Mouse (Mus musculus) neural tube, embryonic 13.5 days (tissue): Measurements from ENCODE around the gene Bhlhe41. TPM values are rescaled to one million over a fixed set of nuclear protein-coding genes. Genes with fewer than 3 reads are reported as not detected.

Experiments
- ATAC-seq: fragments of 200-750 bp; cut with Nextera tagmentation; 2 replicates; pipeline ENCODE4 v1.8.0; 2017; ENCODE audit warnings: low read depth, mild to moderate bottlenecking, moderate TSS enrichment, moderate library complexity
- H3K27ac ChIP-seq: fragments of 300-500 bp; sonication (generic); replicated peaks from 2 replicates; pipeline ENCODE4 v1.5.1; 2015; ENCODE audit warnings: moderate library complexity, mild to moderate bottlenecking, inconsistent platforms
- H3K27me3 ChIP-seq: fragments of 300-500 bp; sonication (generic); 2 replicates; pipeline ENCODE4 v1.6.1; 2015; ENCODE audit warnings: mild to moderate bottlenecking, inconsistent platforms
- H3K36me3 ChIP-seq: fragments of 300-500 bp; sonication (generic); 2 replicates; pipeline ENCODE4 v1.6.1; 2015; ENCODE audit warnings: mild to moderate bottlenecking, inconsistent platforms
- H3K4me1 ChIP-seq: fragments of 300-500 bp; sonication (generic); replicated peaks from 2 replicates; pipeline ENCODE4 v1.6.1; 2015; ENCODE audit warnings: inconsistent platforms
- H3K4me2 ChIP-seq: fragments of 300-500 bp; sonication (generic); 2 replicates; pipeline ENCODE4 v1.6.1; 2015; ENCODE audit warnings: inconsistent platforms, mild to moderate bottlenecking, moderate library complexity
- H3K4me3 ChIP-seq: fragments of 300-500 bp; sonication (generic); 2 replicates; pipeline ENCODE4 v1.5.1; 2015; ENCODE audit warnings: mild to moderate bottlenecking, inconsistent platforms
- H3K9ac ChIP-seq: fragments of 300-500 bp; sonication (generic); 2 replicates; pipeline ENCODE4 v1.6.1; 2015; ENCODE audit warnings: moderate library complexity, mild to moderate bottlenecking, inconsistent platforms
- H3K9me3 ChIP-seq: fragments of 300-500 bp; sonication (generic); 2 replicates; pipeline ENCODE4 v1.6.1; 2016; ENCODE audit warnings: inconsistent platforms
- WGBS: fragments of 180-500 bp; shearing (Covaris S2); methylation state at CpG from one replicate; pipeline ENCODE4 v1.1.7; 2015; 5-methylcytosine and 5-hydroxymethylcytosine counted together
- polyA plus RNA-seq: library from polyadenylated mRNA; unstranded; fragments of >200 nt; fragmentation: Nextera tagmentation; extraction: Ambion mirVana; gene quantifications from 2 replicates; pipeline ENCODE4 v1.2.1, GENCODE M21; 2015

Gene Bhlhe41
- polyA plus RNA-seq, 1 experiment from 2014 or later = 3.3 TPM

DNA sequence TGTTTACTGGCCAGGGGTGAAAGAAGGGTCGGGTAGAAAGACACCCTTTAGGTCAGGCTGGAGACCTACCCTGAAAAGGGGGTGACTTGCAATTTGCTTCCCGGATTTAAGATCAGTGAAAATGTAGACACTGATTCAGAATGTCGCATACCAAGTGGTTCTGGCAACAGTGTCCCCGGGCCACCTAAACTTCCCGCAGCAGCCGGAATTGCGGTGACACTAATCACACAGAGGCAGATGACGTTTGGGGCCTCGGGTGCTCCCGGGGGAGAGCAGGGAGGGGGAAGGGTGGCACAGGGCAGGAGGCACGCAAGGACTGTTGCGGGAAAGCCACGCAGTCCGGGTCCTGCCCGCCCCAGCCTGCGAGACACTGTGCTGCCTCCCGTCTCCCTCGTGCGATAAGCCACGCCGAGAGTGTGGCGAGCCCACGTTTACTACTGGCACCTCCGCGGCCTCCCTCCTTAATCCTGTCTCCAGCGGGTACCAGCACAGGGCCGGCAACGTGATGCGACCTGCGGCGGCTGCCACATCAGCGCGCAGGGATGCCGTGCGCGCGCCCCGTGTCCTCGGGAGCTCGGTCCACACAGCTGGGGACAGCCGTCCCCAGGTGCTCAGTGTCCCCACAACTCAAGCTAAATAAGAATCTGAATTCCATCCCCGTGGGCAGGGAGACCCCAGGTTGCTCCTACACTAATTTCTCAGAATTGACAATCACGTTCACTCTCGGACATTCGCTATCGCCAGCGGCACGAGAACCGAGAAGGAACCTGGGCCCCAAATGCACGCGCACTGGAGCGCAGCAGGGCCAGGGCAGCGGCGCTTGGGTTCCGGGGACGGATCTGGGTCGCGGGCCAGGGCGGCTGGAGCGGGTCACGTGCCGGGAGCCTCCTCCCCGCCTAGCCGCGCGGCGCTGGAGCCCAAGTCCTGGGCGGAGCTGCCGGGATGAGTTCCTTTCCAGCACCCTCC is 811 bp upstream of the Bhlhe41 start:
- H3K27me3 ChIP-seq = peaks cover 75% of the 10 kb centered on the region
- H3K4me3 ChIP-seq = peak overlapping the region; percentile 61
- H3K9ac ChIP-seq = peak overlapping the region; percentile 73
- peak; percentile 54 for ATAC-seq
- H3K36me3 ChIP-seq = no peaks in the 10 kb centered on the region
- H3K4me2 ChIP-seq = peak overlapping the region; percentile 100
- under 1% methylated on average over 69 of the region's 69 CpGs for WGBS
- peak overlapping the region; percentile 42; the same call in 1 of the 2 replicates for H3K27ac ChIP-seq
- H3K9me3 ChIP-seq = no peaks in the 10 kb centered on the region
- H3K4me1 ChIP-seq = peaks cover 40% of the 10 kb centered on the region

DNA sequence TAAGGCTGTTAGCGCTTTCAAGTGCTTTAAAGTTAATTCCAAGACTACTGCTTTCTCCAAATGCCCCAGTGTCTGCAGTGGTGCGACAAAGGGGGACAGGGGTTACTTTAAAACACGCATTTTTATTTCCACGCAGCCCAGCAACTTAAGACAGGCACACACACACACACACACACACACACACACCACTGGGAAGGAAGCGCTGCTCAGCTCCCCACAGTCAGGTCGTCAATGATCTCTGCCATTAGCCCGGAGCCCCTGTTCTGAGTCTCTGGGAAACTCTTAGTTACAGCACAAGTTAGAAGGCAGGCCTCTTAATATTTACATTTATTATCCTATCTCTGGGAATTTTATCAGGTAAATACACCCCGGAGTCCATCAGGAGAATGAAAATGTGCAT is 1.2 kb downstream of the Bhlhe41 start:
- WGBS = 2% methylated on average over 8 of the region's 8 CpGs

DNA sequence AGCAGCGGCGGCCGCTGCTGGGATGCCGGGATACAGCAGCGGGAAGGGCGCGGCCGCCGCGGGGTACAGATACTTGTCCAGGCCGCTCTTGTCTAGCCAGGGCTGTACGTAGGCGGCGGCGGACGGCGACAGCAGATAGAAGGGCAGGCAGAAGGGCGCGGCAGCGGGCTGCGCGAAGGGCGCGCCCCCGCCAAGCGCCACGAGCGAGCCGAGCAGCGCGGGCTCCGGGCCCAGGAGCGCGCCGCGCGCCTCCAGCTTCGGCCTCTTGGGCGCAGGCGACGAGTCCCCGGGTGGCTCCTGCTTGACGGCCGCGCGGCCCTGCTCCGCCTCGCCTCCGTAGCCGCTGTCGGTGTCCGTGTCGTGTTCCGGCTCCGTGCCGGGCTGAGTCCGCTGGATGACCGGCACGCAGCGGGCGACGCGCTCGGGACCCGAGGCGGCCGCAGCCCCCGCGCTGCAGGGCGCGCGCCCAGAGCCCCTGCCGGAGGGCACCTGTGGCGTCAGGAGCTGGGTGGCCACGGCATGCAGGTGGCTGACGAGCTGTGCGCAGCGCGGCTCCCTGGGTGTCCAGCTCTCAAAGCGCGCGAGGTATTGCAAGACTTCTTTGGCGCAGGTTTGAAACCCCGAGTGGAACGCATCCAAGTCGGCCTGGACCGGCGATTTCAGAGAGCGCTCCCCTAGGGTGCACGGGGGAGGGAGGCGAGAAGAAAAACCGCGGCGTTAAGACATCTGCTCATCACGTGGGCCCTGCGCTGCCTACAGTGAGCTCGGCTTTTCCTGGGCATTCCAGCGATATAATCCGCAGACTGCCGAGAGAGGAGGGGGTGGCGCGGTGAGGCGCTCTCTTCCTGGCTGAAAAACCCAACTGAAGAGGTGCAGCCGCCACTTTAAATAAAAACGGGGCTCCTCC is 2.0 kb downstream of the Bhlhe41 start:
- Histone ChIP-seq H3K27ac (peak overlapping the region; percentile 33), H3K36me3 (no peaks in the 10 kb centered on the region), H3K4me3 (peak overlapping the region; percentile 61), H3K4me2 (peak overlapping the region; percentile 100), H3K4me1 (peaks cover 40% of the 10 kb centered on the region), H3K9ac (peak overlapping the region; percentile 76), H3K9me3 (no peaks in the 10 kb centered on the region), H3K27me3 (peaks cover 76% of the 10 kb centered on the region)
- ATAC-seq = peak; percentile 57
- under 1% methylated on average over 90 of the region's 105 CpGs for WGBS

More for the DNA sequence above, 1.2 kb downstream of the Bhlhe41 start:
- peak overlapping the region; percentile 61 for H3K4me3 ChIP-seq
- no peaks in the 10 kb centered on the region for H3K36me3 ChIP-seq
- H3K9ac ChIP-seq = peak overlapping the region; percentile 76; the same call in 1 of the 2 replicates
- H3K4me1 ChIP-seq = peaks cover 40% of the 10 kb centered on the region
- peak overlapping the region; percentile 100 for H3K4me2 ChIP-seq
- ATAC-seq = no peak
- H3K27ac ChIP-seq = 0 out of 2 replicates have a peak overlapping the region, but pooled peaks have one; percentile 33
- H3K9me3 ChIP-seq = no peaks in the 10 kb centered on the region
- H3K27me3 ChIP-seq = peaks cover 85% of the 10 kb centered on the region

DNA sequence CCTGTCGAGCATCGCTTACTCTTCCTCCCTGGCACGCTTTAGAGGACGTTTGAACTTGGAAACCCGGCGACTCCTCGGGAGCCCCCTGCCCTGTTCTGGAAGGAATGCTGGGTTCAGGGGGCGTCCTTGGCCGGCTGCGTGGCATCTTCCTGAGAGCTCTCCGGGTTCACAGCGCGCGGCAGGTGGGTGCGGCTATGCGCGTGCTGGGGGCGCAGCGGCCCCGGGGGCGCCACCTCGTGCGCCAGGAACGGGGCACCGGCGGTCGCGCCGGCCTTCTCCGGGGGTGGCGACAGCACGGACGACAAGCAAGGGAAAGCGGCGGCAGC is 2.7 kb downstream of the Bhlhe41 start:
- no peak for ATAC-seq
- Histone ChIP-seq H3K9ac (peak overlapping the region; percentile 76), H3K4me1 (peaks cover 40% of the 10 kb centered on the region), H3K4me3 (peak overlapping the region; percentile 61), H3K4me2 (peak overlapping the region; percentile 100), H3K27me3 (peaks cover 70% of the 10 kb centered on the region), H3K36me3 (no peaks in the 10 kb centered on the region), H3K27ac (no peak overlapping the region; the same call in 1 of the 2 replicates), H3K9me3 (no peaks in the 10 kb centered on the region)
- under 1% methylated on average over 35 of the region's 35 CpGs for WGBS

DNA sequence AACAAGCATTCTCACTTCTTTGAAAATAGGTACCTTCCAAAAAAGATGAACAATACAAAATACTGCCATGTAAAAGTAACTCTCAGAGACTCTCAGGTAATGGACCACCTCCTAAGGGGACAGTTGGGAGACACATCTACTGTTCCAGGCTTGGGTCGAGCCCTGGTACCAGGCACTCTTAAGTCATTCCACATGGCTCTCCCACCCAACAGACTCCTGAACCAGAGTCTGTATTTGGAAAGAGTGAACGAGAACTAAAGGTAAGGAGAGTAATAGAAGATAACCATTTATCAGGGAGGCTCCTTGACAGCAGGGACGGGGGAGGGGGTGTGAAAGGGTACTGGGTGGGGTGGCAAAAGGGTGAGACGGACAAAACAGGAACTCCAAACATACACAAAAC is 3.0 kb downstream of the Bhlhe41 start:
- H3K9ac ChIP-seq = peak overlapping the region; percentile 76; the same call in 1 of the 2 replicates
- H3K27ac ChIP-seq = no peak overlapping the region
- H3K27me3 ChIP-seq = peaks cover 66% of the 10 kb centered on the region
- H3K9me3 ChIP-seq = no peaks in the 10 kb centered on the region
- 16% methylated on average over 4 of the region's 4 CpGs for whole genome bisulfite sequencing
- H3K36me3 ChIP-seq = no peaks in the 10 kb centered on the region
- no peak for ATAC-seq
- peaks cover 40% of the 10 kb centered on the region for H3K4me1 ChIP-seq
- H3K4me2 ChIP-seq = peak overlapping the region; percentile 100
- H3K4me3 ChIP-seq = peak overlapping the region; percentile 61

DNA sequence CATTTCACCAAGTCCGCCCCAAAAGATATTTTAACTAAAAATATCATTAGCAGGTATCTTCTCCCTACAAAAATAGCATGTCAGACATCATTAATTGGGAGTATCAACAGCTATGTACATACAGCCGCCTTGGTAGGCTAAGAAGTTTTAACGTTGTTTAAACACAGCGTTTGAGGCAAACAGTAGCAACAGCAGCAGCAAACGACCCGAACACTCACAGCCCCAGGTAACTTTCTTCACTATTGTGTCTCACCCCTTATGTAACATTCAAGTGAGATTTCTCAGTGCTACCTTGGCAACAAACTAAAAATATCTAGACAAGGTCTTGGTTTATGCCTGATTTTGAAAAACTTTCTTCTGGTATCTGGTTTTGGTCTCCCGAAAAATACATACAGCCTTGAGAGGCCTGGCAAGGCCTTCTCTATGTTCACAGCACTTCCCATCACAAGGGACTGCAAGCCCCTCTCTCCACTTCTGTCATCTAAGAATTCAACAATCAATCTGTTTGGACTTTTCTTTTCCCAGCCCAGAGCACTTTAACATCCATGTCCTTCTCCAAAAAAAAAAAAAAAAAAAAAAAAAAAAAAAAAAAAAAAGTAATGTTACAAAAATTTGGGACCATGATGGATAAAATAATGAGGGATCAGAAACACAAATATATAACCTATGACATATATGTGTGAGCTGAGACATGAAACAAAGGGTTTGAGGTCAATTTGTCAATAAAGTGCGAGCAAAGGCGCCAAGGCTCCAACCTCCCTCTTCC is 3.7 kb downstream of the Bhlhe41 start:
- H3K27ac ChIP-seq = no peak overlapping the region
- no peaks in the 10 kb centered on the region for H3K9me3 ChIP-seq
- no peak overlapping the region for H3K9ac ChIP-seq
- 74% methylated on average over 9 of the region's 9 CpGs for WGBS
- H3K36me3 ChIP-seq = no peaks in the 10 kb centered on the region
- H3K4me1 ChIP-seq = peaks cover 34% of the 10 kb centered on the region
- peaks cover 59% of the 10 kb centered on the region for H3K27me3 ChIP-seq
- no peak for ATAC-seq
- H3K4me2 ChIP-seq = peak overlapping the region; percentile 100
- peak overlapping the region; percentile 61 for H3K4me3 ChIP-seq

DNA sequence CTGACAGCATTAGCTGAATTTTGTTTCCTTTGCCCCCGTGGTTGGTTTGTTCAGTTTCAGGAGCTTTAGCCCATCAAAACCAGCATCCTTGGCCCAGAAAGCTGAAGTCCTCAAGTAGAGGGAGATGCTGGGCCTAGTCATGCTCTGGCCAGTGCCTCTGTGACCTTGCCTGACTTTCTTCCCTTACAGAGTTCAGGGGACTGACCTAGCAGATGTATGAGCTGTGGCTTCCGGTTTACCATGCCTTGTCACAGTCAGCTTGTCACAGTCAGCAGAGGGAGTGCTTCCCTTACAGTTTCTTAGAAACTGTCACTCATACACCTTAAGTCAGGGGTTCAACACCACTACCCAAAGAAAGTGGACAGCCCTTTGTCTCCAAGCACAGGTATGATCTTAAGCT is 5.0 kb downstream of the Bhlhe41 start:
- peaks cover 34% of the 10 kb centered on the region for H3K4me1 ChIP-seq
- H3K4me2 ChIP-seq = no peak overlapping the region
- H3K27ac ChIP-seq = no peak overlapping the region
- 57% methylated on average over 2 of the region's 2 CpGs for WGBS
- H3K9ac ChIP-seq = no peak overlapping the region
- H3K27me3 ChIP-seq = peaks cover 51% of the 10 kb centered on the region
- no peaks in the 10 kb centered on the region for H3K36me3 ChIP-seq
- no peak overlapping the region for H3K4me3 ChIP-seq
- no peak for ATAC-seq
- H3K9me3 ChIP-seq = no peaks in the 10 kb centered on the region

DNA sequence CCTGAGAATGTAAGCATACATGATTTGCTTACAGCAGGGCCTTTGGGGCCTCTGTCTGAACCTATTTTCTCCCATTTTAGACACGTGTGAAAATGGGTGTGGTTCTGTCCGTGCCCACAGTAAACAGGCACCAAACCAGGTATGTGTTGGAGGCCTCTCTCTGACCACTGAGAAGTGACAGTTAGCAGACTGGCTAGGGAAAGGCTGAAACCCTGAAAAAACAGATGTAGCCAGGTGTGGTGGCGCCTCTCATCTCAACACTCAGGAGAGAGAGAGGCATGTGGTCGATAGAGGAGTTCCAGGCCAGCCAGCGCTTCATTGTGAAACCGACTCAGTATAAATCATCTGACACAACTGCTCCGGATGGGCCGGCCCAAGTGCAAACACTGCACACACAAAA is 6.9 kb downstream of the Bhlhe41 start:
- Histone ChIP-seq H3K4me1 (peaks cover 22% of the 10 kb centered on the region), H3K9me3 (no peaks in the 10 kb centered on the region), H3K36me3 (no peaks in the 10 kb centered on the region), H3K27ac (no peak overlapping the region), H3K4me2 (no peak overlapping the region), H3K9ac (no peak overlapping the region), H3K27me3 (peaks cover 31% of the 10 kb centered on the region), H3K4me3 (no peak overlapping the region)
- 50% methylated on average over 8 of the region's 8 CpGs for WGBS
- no peak for ATAC-seq

DNA sequence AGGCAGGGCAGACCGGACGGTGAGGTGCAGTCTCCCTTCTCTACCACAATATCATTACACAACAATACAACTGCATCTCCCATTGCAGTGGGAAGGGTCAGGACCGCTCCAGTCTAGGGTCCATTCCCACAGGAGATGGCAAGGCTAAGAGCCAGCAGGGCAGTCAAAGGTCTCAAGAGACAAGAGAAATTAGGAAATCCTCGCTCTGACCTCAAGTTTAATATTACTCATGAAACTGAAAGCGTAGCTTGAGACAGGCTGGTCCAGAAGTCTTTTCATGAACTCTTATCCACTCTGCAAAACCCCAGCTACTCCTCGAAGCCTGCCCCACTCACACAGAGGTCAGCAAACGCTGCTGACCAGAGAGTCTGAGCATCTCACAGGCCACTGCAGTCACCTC is 7.9 kb downstream of the Bhlhe41 start:
- Histone ChIP-seq H3K4me2 (no peak overlapping the region), H3K9ac (no peak overlapping the region), H3K9me3 (no peaks in the 10 kb centered on the region), H3K27me3 (peaks cover 23% of the 10 kb centered on the region), H3K4me1 (peaks cover 18% of the 10 kb centered on the region), H3K27ac (no peak overlapping the region), H3K36me3 (no peaks in the 10 kb centered on the region), H3K4me3 (no peak overlapping the region)
- ATAC-seq = no peak
- WGBS = 89% methylated on average over 7 of the region's 7 CpGs

DNA sequence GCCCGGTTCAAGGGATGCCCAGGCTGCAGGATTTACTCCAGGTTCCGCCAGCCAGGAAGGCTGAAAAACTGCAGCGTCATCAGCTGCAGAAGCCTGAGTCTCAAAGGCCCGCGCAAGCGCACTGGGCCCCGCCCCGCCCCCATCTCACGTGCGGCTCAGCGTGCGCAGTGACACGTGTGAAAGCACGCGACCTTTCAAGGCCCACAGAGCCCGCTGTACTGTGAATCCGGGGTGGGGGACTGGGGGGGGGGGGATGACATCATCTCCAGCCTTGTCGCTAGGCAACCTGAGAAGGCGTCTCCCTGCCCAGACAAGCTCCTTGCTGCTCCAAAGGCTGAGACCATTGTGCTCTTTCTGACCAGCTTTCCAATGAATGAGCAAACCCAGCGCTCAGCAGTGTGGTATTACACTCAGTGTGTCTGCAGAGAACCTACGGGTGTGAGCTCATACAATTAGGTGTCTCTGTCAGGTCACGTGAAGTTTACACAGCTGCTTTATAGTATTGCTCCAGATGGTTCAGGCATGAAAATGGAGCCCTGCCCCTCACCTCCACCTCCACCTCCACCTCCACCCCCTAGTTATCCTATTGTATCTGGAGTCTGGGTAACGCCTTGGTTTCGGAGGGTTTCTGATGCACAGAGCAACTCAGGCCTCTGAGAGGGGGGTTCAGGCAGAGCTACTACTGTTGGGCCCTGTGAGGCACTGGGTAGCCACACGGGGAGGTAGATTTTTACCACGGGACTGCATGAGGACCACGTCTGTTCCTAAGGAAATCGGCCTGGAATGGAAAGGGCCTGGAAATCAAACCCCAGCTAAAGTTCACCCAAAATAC is 9.4 kb downstream of the Bhlhe41 start:
- no peaks in the 10 kb centered on the region for H3K36me3 ChIP-seq
- peaks cover 17% of the 10 kb centered on the region for H3K4me1 ChIP-seq
- no peaks in the 10 kb centered on the region for H3K9me3 ChIP-seq
- peak overlapping the region; percentile 27 for H3K4me3 ChIP-seq
- peaks cover 11% of the 10 kb centered on the region for H3K27me3 ChIP-seq
- ATAC-seq = peak; percentile 93
- H3K9ac ChIP-seq = peak overlapping the region; percentile 35
- H3K27ac ChIP-seq = peak overlapping the region; percentile 72
- WGBS = 6% methylated on average over 28 of the region's 28 CpGs
- peak overlapping the region; percentile 56 for H3K4me2 ChIP-seq

DNA sequence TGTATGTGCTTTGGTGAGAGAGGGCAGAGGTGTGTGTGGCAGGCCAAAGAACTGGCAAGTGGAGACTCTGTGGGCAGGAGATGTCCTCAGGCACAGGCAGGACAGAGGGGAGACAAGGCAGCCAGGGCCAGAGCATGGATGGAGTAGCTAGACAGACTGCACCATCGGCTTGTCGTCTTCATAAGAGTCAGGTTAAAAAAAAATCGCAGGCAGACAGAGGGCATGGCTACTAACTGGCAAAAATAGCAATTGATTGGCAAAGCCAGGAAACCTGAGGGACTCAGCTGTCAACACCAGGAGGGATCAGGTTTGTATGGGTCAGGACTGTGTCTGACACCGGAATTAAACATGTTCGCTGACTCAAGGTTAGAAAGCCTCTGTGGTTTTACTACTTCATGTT is 10.6 kb downstream of the Bhlhe41 start:
- Histone ChIP-seq H3K4me2 (no peak overlapping the region), H3K36me3 (no peaks in the 10 kb centered on the region), H3K27ac (no peak overlapping the region), H3K9ac (peak overlapping the region; percentile 35; the same call in 1 of the 2 replicates), H3K4me1 (peaks cover 17% of the 10 kb centered on the region), H3K9me3 (no peaks in the 10 kb centered on the region), H3K4me3 (no peak overlapping the region), H3K27me3 (peaks cover under 1% of the 10 kb centered on the region; the same call in 1 of the 2 replicates)
- ATAC-seq = no peak
- 73% methylated on average over 5 of the region's 5 CpGs for WGBS
